Mouse (Mus musculus) left cerebral cortex, postnatal 10 days (tissue): ENCODE results near the gene Bcl2l10. TPM values are rescaled to one million over a fixed set of nuclear protein-coding genes. Genes with fewer than 3 reads are reported as not detected.
A peak's percentile ranks its signal among the peaks of the same experiment; 100 is the strongest.
"Not testable (repeated sequence)": the region's sequence is repeated elsewhere in the genome, so short reads cannot be mapped to it uniquely, and the experiment has no call there.

Experiments used
- DNase-seq, 2 experiments: peaks; one replicate each; pipeline ENCODE4 v3.0.0; 2021 to 2022; ENCODE audit warnings: low spot score in 2 of 2, mixed read lengths in 1 of 2; ENCODE audit errors: extremely low spot score in 1 of 2
- intact Hi-C: fragments of 180-260 bp; cut with DNase I; formaldehyde crosslinking; loops from one replicate; pipeline ENCODE4 v1.15.1; 2025
- total RNA-seq, 2 experiments: library from RNA; stranded (reverse); gene quantifications; 2 replicates each; pipeline ENCODE4 v1.2.3; 2021

Bcl2l10 gene
- total RNA-seq, 2 experiments from 2014 or later = 0.36 TPM; not detected in 1

- no peak for DNase-seq
These were observed 16.7 kb upstream of the Bcl2l10 start for GRCm38 (mm10) chr9:75330821-75331220.

GRCm38 (mm10) chr9:75334440-75334839 lies 13.1 kb upstream of the Bcl2l10 start:
- no peak for DNase-seq
- intact Hi-C loops = no loop called here

More at GRCm38 (mm10) chr9:75330821-75331220, 16.7 kb upstream of the Bcl2l10 start:
- intact Hi-C loops = no loop called here

GRCm38 (mm10) chr9:75338016-75338415 lies 9.5 kb upstream of the Bcl2l10 start:
- DNase-seq = peak in 1 of 2 experiments; percentile 68
- intact Hi-C loops = no loop called here

GRCm38 (mm10) chr9:75342433-75342832 lies 5.1 kb upstream of the Bcl2l10 start:
- DNase-seq = no peak
- intact Hi-C loops = no loop called here

GRCm38 (mm10) chr9:75348066-75348465 lies 508 bp downstream of the Bcl2l10 start:
- intact Hi-C loops = no loop called here

GRCm38 (mm10) chr9:75348641-75349040 lies 1.1 kb downstream of the Bcl2l10 start:
- no peak for DNase-seq
- intact Hi-C loops = no loop called here

More at GRCm38 (mm10) chr9:75348066-75348465, 508 bp downstream of the Bcl2l10 start:
- no peak for DNase-seq

- intact Hi-C loops = no loop called here
- no peak for DNase-seq
These were observed 5.5 kb downstream of the Bcl2l10 start for GRCm38 (mm10) chr9:75353094-75353493.

GRCm38 (mm10) chr9:75355783-75356182 lies 8.2 kb downstream of the Bcl2l10 start:
- DNase-seq = no peak
- intact Hi-C loops = no loop called here

- intact Hi-C loops = no loop called here
- DNase-seq = peak in 1 of 2 experiments; percentile 27
These were observed 9.6 kb downstream of the Bcl2l10 start for GRCm38 (mm10) chr9:75357087-75357654.

GRCm38 (mm10) chr9:75361699-75362098 lies 14.1 kb downstream of the Bcl2l10 start:
- DNase-seq = peak in 1 of 2 experiments; percentile 80

GRCm38 (mm10) chr9:75362201-75362600 lies 14.6 kb downstream of the Bcl2l10 start:
- intact Hi-C loops = loop anchor here (5.0 kb wide), 1 partner anchor 75 kb away; no protein-coding TSS in a partner anchor
- DNase-seq = no peak

More at GRCm38 (mm10) chr9:75361699-75362098, 14.1 kb downstream of the Bcl2l10 start:
- intact Hi-C loops = loop anchor here (5.0 kb wide), 1 partner anchor 76 kb away; no protein-coding TSS in a partner anchor

GRCm38 (mm10) chr9:75363001-75363400 lies 15.4 kb downstream of the Bcl2l10 start:
- no peak for DNase-seq
- intact Hi-C loops = loop anchor here (5.0 kb wide), 1 partner anchor 74 kb away; no protein-coding TSS in a partner anchor

- intact Hi-C loops = loop anchor here (5.0 kb wide), 1 partner anchor 74 kb away; no protein-coding TSS in a partner anchor
These were observed 16.1 kb downstream of the Bcl2l10 start for GRCm38 (mm10) chr9:75363702-75364101.

GRCm38 (mm10) chr9:75365195-75365594 lies 17.6 kb downstream of the Bcl2l10 start:
- no peak for DNase-seq
- intact Hi-C loops = no loop called here

More at GRCm38 (mm10) chr9:75363702-75364101, 16.1 kb downstream of the Bcl2l10 start:
- not testable (repeated sequence) for DNase-seq

- intact Hi-C loops = no loop called here
- no peak for DNase-seq
These were observed 18.6 kb downstream of the Bcl2l10 start for GRCm38 (mm10) chr9:75366191-75366590.

- no peak for DNase-seq
- intact Hi-C loops = no loop called here
These were observed 21.2 kb downstream of the Bcl2l10 start for GRCm38 (mm10) chr9:75368779-75369178.

- DNase-seq = no peak
- intact Hi-C loops = no loop called here
These were observed 28.0 kb downstream of the Bcl2l10 start for GRCm38 (mm10) chr9:75375606-75376005.

GRCm38 (mm10) chr9:75376428-75376827 lies 28.9 kb downstream of the Bcl2l10 start:
- intact Hi-C loops = no loop called here
- no peak for DNase-seq

- intact Hi-C loops = no loop called here
- no peak for DNase-seq
These were observed 31.2 kb downstream of the Bcl2l10 start for GRCm38 (mm10) chr9:75378774-75379173.

GRCm38 (mm10) chr9:75382825-75383224 lies 35.3 kb downstream of the Bcl2l10 start:
- intact Hi-C loops = no loop called here
- DNase-seq = no peak
